Mouse (Mus musculus) leukemia stem cell, adult 10-12 weeks (primary cell): ENCODE measurements around the gene Pafah1b3. TPM values are rescaled to one million over a fixed set of nuclear protein-coding genes. Genes with fewer than 3 reads are reported as not detected.

Experiments used
- polyA plus RNA-seq: library from polyadenylated mRNA; stranded (reverse); fragments of >175 nt; gene quantifications from 2 replicates; pipeline ENCODE4 v1.2.3, GENCODE M21; 2012; ENCODE audit warnings: low replicate concordance

Pafah1b3 gene
- polyA plus RNA-seq = 4.1 and 11.0 TPM in 2 replicates

GRCm38 (mm10) chr7:25297454-25298325, at the start of gene Pafah1b3:
Pafah1b3 (minus strand) TSS chr7:25297986.

GRCm38 (mm10) chr7:25316532-25317445, 19.0 kb upstream of the Pafah1b3 start, which contains the start of gene Megf8:
Megf8 (plus strand) TSS chr7:25317164.

GRCm38 (mm10) chr7:25305956-25306613, 8.3 kb upstream of the Pafah1b3 start, which contains the start of gene Tmem145:
Tmem145 (plus strand) TSS chr7:25306106.

DNA sequence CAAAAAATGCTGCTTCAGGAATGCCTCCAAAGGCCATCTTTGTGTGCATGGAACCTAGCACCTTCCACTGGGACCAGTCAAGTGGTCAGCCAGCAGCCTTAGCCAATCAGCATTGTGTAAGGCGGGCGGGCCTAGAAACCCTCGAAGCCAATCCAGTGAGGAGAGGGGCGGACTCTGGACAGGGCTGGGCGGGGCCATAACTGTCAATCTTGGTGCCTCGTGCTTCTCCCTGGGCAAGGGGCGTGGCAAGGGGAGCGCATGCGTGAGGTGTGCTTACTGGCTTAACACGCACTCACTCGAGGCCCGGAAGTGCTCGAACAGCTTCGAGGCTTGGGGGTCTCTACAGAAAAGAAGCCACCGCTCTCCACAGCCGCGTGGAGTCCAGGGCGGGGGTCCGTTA, 3.3 kb upstream of the Pafah1b3 start, which contains the start of gene Prr19:
Prr19 (plus strand) TSS at position 349 of the 400 bp plus-strand sequence.

GRCm38 (mm10) chr7:25267301-25267750, 30.5 kb downstream of the Pafah1b3 start, which contains the start of gene Cic:
Cic (plus strand) TSS chr7:25267704.

DNA sequence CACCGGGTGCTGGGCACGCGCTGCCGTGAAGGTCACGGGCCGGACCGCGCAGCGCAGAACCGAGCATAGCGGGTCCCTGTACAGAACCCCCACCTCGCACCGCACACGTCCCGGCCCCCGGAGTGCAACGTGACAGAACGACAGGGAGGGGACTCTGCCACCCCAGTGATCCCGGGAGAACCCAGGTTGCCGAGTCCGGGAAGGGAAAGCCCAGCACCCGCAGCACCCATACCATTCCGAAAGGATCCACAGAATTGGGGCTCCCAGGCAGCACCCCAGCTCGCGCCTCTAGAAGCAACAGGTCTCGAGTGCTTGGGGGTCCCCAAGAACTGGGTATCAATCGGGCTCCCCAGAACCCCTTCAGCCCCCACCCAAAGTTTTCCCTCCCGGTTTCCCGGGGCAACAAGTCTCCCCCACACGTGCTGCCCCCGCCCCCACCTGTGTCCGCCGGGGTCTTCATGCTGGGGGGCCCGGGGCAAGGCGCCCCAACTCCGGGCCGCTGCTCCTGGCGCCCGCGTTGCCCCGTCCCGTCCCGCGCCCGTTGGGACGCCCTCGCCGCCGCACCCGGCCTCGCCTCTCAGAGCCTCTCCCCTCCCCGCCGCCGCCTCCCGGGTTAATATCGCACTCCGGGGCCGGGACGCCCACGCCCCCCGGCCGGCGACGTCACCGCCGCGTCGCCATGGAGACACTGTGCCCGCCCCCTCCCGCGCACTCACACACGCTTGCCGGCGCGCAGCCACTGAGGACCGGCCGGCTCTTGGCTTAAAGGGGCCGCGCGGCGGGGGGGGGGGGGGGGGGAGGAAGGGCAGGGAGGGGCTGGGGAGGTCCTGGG, 47.4 kb downstream of the Pafah1b3 start, which contains the start of gene Erf:
Erf (minus strand) TSS at position 621 of the 832 bp plus-strand sequence.

Other genes with a start within 250 kb of the Pafah1b3 start
- gene Grik5, start 225.6 kb downstream of the Pafah1b3 start, polyA plus RNA-seq = 4.1 and 7.6 TPM in 2 replicates
- 49.9 and 50.4 TPM in 2 replicates for gene Zfp574, start 225.4 kb downstream of the Pafah1b3 start, polyA plus RNA-seq
- 96.6 and 111 TPM in 2 replicates for gene Pou2f2, start 118.3 kb downstream of the Pafah1b3 start, polyA plus RNA-seq
- gene Dedd2, start 77.4 kb downstream of the Pafah1b3 start, polyA plus RNA-seq = 73.5 and 107 TPM in 2 replicates
- 36.8 and 39.8 TPM in 2 replicates for gene Zfp526, start 76.6 kb downstream of the Pafah1b3 start, polyA plus RNA-seq
- 229 and 252 TPM in 2 replicates for gene Gsk3a, start 60.1 kb downstream of the Pafah1b3 start, polyA plus RNA-seq
- gene Erf, start 47.2 kb downstream of the Pafah1b3 start, polyA plus RNA-seq = 146 and 147 TPM in 2 replicates
- 511 and 760 TPM in 2 replicates for gene Cic, start 30.3 kb downstream of the Pafah1b3 start, polyA plus RNA-seq
- not detected in 2 replicates for gene Prr19, start 3.4 kb upstream of the Pafah1b3 start, polyA plus RNA-seq
- not detected in 2 replicates for gene Tmem145, start 8.1 kb upstream of the Pafah1b3 start, polyA plus RNA-seq
- gene Megf8, start 19.2 kb upstream of the Pafah1b3 start, polyA plus RNA-seq = 3.5 and 4.5 TPM in 2 replicates
- not detected in 2 replicates for gene Cnfn, start 71.7 kb upstream of the Pafah1b3 start, polyA plus RNA-seq
- gene Lipe, start 100.7 kb upstream of the Pafah1b3 start, polyA plus RNA-seq = 11.9 and 18.0 TPM in 2 replicates
- not detected in 2 replicates for gene Cxcl17, start 114.9 kb upstream of the Pafah1b3 start, polyA plus RNA-seq
- gene Ceacam1, start 179.6 kb upstream of the Pafah1b3 start, polyA plus RNA-seq = 1.1 TPM in 2 replicates
- gene Ceacam2, start 241.9 kb upstream of the Pafah1b3 start, polyA plus RNA-seq = 0.09 TPM in 1 of 2 replicates, not detected in the other